Mouse (Mus musculus): ENCODE results near the gene Pdxdc1. TPM values are rescaled to one million over a fixed set of nuclear protein-coding genes. Genes with fewer than 3 reads are reported as not detected.
"Not testable (repeated sequence)": the region's sequence is repeated elsewhere in the genome, so short reads cannot be mapped to it uniquely, and the experiment has no call there.

Pdxdc1 gene
- total RNA-seq, 2 experiments from 2014 or later: 85.3 to 93.7 TPM

GRCm38 (mm10) chr16:13892850-13893249 lies 10.1 kb downstream of the Pdxdc1 start:
- DNase-seq (ENCODE audit: low spot score in 2 of 2): no peak

- DNase-seq (ENCODE audit: low spot score in 2 of 2): no peak
Observed at GRCm38 (mm10) chr16:13890449-13890848, 12.5 kb downstream of the Pdxdc1 start.

- no peak for DNase-seq (ENCODE audit: low spot score in 2 of 2)
Observed at GRCm38 (mm10) chr16:13883094-13883774, 19.7 kb downstream of the Pdxdc1 start.

DNA sequence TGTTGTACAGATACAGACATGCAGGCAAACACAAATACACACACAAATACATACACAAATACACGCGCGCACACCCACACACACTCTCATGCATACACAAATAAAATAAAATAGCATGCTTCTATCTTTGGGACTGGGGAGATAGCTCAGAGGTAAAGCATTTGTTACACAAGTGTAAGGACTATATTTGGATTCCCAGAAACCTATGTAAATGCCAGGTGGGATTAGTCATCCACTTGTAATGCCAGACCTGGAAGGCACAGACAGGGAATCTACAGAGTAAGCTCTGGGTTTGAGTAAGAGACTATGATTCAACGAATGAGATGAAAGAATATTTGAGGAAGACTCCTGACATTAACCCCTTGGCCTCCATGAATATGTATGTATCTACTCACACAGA lies 27.4 kb downstream of the Pdxdc1 start:
- DNase-seq (ENCODE audit: low spot score in 2 of 2): no peak

DNA sequence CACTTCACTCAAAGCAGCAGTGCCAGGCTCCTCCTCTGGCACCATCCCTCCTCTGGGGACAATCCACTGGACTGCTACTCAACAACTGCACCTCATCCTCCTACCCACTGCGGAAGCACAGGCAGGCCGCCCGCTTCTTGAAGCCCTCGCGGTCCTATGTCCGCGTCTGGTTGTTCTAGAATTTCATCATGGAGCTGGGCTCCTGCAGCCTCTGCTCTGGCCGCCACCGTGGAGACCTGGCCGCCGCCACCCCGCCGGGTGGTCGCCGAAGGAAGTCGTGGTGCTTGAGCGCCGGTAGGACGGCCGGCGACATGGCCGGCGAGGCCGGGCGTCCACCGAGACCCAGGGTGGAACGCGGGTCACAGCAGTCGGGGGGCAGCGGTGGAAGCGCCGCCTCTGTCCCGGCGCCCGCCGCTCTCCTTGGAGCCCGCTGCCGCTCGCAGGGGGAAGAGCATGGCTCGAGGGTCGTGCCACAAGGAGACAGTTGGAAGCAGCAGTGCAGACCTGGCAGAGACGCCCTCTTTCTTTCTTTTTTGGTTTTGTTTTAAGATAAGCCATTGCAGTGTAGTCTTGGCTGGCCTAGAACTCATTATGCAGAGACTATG lies 34.9 kb downstream of the Pdxdc1 start:
- peak; percentile 9 to 22 for DNase-seq (ENCODE audit: low spot score in 2 of 2)

GRCm38 (mm10) chr16:13867406-13867805 lies 35.5 kb downstream of the Pdxdc1 start:
- not testable (repeated sequence) for DNase-seq (ENCODE audit: low spot score in 2 of 2)

DNA sequence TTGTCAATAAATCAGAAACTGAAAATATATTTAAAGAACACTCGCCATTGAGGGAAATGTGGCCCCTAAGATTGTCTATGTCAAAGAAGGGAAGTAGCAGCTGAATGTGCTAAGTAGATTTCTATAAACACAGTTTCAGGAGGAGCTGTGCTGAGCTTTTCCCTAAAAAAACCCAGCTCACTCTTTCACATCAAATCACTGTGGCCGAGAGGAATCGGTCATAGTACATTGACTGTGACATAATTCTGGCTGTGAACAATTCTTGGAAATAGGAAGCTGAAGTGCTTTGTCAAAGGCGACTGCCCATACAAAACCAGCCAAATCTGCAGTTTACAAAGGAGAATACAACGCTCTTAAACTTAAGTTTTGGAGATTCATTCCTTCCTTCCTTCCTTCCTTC lies 36.3 kb downstream of the Pdxdc1 start:
- DNase-seq (ENCODE audit: low spot score in 2 of 2): no peak

- no peak for DNase-seq (ENCODE audit: low spot score in 2 of 2)
Observed at GRCm38 (mm10) chr16:13866076-13866475, 36.9 kb downstream of the Pdxdc1 start.

GRCm38 (mm10) chr16:13853886-13854285 lies 49.0 kb downstream of the Pdxdc1 start:
- no peak for DNase-seq (ENCODE audit: low spot score in 2 of 2)

DNA sequence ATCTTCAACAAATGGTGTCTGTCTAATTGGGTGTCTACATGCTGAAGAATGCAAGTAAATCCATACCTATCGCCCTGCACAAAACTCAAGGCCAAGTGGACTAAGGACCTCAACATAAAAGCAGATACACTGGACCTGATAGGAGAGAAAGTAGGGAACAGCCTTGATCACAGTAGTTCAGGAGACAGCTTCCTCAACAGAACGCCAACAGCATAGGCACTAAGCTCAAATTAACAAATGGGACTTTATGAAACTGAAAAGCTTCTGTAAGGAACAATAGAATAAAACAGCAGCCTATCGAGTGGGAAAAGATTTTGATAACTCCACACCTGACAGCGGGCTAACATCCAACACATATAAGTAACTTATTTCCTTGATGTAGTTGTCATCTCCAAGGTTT lies 51.5 kb downstream of the Pdxdc1 start:
- DNase-seq (ENCODE audit: low spot score in 2 of 2): no peak

DNA sequence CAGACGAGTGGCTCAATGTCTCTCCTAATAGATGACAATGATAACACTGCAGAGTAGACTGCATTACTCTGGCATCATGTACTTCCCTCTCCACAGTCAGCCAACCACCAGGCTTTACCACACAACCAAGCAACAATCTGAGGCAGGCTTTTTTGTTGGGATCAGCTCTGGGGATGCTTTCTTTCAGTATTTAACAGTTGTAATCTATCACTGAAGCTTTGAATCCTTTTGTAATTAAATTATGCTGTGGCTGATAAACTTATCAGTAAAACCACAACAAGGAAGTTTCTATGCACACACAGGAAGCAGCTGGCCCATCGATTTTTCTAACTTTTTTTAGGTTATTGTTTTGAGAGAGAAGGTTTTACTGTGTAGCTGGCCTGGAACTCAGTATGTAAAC lies 54.6 kb downstream of the Pdxdc1 start:
- no peak for DNase-seq (ENCODE audit: low spot score in 2 of 2)

GRCm38 (mm10) chr16:13846675-13847074 lies 56.3 kb downstream of the Pdxdc1 start:
- no peak for DNase-seq (ENCODE audit: low spot score in 2 of 2)

DNA sequence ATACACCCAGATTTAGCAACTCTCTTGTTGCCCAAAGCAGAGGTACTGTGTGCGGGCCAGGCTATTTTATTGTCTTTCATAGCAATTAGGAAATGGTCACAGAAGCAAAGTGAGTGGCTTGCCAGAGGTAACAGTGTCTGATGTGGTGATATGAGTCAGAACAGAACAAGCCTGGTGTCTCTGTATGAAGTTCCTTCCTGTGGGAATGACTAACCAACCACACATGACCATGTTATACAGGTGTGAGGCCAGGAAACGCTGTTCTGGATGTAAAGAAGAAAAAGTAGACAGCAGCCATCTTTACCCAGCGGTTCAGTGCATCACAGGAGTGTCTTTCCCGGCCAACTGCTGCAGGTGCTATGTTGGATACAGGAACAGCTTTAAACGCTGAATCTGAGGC lies 57.9 kb downstream of the Pdxdc1 start:
- no peak for DNase-seq (ENCODE audit: low spot score in 2 of 2)

DNA sequence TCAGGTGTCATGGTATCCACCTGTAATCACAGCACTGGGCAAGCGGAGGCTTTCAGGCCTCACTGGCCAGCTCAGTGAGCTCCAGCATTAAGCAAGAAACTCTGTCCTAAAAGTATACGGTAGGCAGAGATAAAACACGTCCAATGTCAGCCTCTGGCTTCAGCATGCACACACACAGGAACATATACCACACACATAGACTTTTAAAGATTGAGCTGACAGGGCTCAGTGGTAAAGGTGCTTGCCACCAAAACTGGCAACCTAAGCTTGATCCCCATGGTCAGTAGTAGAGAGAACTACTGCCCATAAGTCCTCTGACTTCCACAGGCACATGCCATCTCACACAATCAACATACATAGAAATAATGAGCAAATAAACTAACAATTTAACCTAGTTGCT lies 62.0 kb downstream of the Pdxdc1 start:
- DNase-seq (ENCODE audit: low spot score in 2 of 2): no peak

GRCm38 (mm10) chr16:13840056-13840455 lies 62.9 kb downstream of the Pdxdc1 start:
- DNase-seq (ENCODE audit: low spot score in 2 of 2): no peak

- no peak for DNase-seq (ENCODE audit: low spot score in 2 of 2)
Observed at GRCm38 (mm10) chr16:13834382-13834781, 68.5 kb downstream of the Pdxdc1 start.

- no peak for DNase-seq (ENCODE audit: low spot score in 2 of 2)
Observed at GRCm38 (mm10) chr16:13831606-13832005, 71.3 kb downstream of the Pdxdc1 start.

GRCm38 (mm10) chr16:13830444-13830843 lies 72.5 kb downstream of the Pdxdc1 start:
- no peak for DNase-seq (ENCODE audit: low spot score in 2 of 2)

DNA sequence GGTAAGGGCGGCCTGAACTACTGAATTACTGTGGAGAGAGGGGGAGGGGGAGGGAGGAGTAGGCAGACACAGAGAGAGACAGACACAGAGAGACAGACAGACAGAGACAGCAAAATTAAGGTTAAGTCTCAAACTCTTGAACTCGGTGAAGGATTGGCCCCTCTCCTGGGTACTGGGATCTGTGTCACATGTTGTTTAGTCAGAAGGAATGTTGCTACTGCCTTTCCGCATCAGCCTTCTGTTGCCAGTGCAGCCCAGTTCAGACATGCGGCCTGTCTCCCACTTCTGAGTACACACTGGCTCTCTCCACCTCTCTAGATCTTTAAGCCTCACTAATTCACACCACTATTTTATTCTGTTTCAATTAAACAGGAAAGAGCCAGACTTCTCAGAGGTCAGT lies 76.4 kb downstream of the Pdxdc1 start:
- DNase-seq (ENCODE audit: low spot score in 2 of 2): no peak

- DNase-seq (ENCODE audit: low spot score in 2 of 2): no peak
Observed at GRCm38 (mm10) chr16:13825781-13826490, 77.0 kb downstream of the Pdxdc1 start.

- DNase-seq (ENCODE audit: low spot score in 2 of 2): no peak
Observed at GRCm38 (mm10) chr16:13820771-13821170, 82.2 kb downstream of the Pdxdc1 start.

DNA sequence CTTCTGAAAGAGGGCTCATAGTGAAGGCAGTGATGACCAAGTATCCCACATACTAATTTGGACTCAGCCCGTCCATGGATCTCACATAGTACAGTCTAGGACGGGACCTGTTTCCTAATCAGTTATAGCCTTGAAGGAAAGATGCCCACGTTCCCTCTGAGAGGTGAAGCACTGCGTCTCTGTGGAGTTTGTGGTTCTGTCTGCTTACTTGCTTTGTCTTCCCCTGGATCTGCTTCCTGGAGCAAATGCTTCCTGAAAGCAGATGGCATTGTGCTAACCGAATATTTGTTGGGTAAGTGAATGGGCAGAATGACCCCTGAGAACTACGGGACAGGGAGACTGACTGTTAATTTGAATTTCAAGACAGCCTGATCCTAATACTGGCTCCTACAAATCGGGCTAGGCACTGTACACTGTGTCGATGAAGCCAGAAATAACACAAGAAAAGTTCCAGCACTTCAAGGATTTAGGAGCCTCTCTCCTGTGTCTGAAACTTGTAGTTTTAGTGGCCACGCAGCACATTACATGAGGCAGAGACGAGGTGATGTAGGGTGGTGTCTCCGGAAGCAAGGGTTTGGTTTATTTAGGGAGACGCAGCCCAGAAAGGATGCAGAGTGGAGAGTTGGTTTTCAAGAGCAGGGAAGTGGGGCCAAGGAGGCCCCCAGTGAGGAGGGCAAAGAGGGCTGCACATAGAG lies 83.0 kb downstream of the Pdxdc1 start:
- no peak for DNase-seq (ENCODE audit: low spot score in 2 of 2)
